Mouse (Mus musculus): ENCODE data around the gene Chst4.
"Not testable (repeated sequence)": the region's sequence is repeated elsewhere in the genome, so short reads cannot be mapped to it uniquely, and the experiment has no call there.

Chst4 gene

GRCm38 (mm10) chr8:110039659-110040058, at the start of gene Chst4:
Gene Chst4, minus strand, starts transcription at chr8:110039740.
- no peak for DNase-seq (ENCODE audit: low spot score in 2 of 2)

GRCm38 (mm10) chr8:110082416-110083105, 43.0 kb upstream of the Chst4 start:
- no peak for DNase-seq (ENCODE audit: low spot score in 2 of 2)

GRCm38 (mm10) chr8:110079282-110080221, 40.0 kb upstream of the Chst4 start, which contains the start of gene Zfp612:
Gene Zfp612, plus strand, starts transcription at chr8:110079746.
- peak; percentile 17 to 35 for DNase-seq (ENCODE audit: low spot score in 2 of 2)

- DNase-seq (ENCODE audit: low spot score in 2 of 2): no peak
These were observed 35.0 kb upstream of the Chst4 start for GRCm38 (mm10) chr8:110074496-110074895.

DNA sequence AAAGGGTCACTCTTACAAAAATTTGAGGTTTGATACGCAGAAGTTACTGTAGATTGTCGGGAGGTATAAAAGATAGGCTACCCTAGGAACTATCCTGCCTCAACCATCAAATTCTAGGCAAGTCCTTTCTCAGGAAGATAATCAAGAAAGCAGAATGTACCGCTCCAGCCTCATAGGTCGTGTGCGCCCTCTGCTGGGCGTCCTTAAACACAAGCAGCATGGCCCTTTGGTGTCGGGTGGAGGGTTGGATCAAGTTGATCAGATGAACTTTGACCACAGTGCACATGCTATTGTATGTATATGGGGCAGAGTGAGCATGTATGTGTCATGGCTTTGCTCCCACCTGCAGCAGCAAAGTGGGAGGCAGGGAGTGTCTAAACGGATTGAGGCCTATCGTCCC, 32.1 kb upstream of the Chst4 start:
- peak in 1 of 2 experiments; percentile 14 for DNase-seq (ENCODE audit: low spot score in 2 of 2)

GRCm38 (mm10) chr8:110069706-110070105, 30.2 kb upstream of the Chst4 start:
- DNase-seq (ENCODE audit: low spot score in 2 of 2): no peak

DNA sequence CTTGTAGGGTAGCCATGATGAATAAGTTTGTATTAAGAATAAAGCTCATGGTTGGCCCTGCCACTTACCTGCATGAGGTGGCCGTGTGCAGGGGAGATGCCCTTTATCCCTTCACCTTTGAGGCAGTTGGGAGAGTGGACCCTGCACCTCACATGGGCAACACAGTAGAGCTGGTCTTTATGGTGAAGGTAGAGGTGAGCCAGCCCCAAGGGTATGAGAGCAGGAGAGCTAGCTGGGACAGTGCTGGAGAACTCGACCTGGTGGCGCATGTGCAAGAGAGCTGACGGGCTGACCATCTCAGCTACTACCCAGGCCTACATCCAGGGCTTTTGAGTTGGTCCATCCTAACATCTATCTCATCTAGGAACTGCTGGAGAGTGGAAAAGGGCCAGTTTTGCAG, 26.1 kb upstream of the Chst4 start:
- no peak for DNase-seq (ENCODE audit: low spot score in 2 of 2)

GRCm38 (mm10) chr8:110064606-110065365, 25.2 kb upstream of the Chst4 start:
- no peak for DNase-seq (ENCODE audit: low spot score in 2 of 2)

DNA sequence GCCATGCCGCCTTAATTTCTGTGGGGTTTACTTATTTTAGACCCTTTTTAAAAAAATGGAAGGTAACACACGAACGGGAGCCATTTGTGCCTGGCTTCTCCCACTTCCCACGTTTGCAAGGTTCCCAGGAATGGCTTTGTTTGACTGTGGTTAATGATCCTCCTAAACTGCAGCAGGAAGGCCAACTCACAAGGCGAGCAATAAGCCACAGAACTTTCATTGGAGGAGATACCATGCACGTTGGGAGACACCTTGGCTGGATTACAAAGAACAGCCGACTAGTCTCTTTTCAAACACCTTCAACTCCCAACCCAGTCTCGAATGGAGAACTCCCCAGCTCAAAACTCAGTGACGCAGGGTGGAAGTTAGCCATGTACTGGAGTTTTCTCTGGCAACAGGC, 24.6 kb upstream of the Chst4 start:
- no peak for DNase-seq (ENCODE audit: low spot score in 2 of 2)

GRCm38 (mm10) chr8:110058207-110058606, 18.7 kb upstream of the Chst4 start:
- DNase-seq (ENCODE audit: low spot score in 2 of 2): no peak

- no peak for DNase-seq (ENCODE audit: low spot score in 2 of 2)
These were observed 11.7 kb upstream of the Chst4 start for GRCm38 (mm10) chr8:110051208-110051607.

DNA sequence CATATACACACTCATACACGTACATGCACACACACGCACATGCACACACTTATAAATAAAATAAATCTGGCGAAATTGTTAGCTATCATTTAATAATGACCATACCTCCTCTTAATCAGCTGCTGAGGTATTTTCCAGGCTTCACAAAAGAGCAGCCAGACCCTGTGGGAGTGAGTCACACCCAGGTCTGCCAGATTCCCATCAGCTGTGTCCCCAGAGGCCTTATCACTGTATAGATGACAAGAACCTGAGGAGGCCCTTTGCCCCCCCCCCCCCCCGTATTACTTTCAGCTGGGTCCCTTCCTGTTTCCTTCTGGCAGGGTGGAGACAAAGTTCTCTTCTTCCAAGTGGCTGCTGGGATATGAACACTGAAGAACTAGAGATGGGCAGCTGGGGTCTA, 969 bp upstream of the Chst4 start:
- no peak for DNase-seq (ENCODE audit: low spot score in 2 of 2)

GRCm38 (mm10) chr8:110039216-110039615, 324 bp downstream of the Chst4 start:
- no peak for DNase-seq (ENCODE audit: low spot score in 2 of 2)

DNA sequence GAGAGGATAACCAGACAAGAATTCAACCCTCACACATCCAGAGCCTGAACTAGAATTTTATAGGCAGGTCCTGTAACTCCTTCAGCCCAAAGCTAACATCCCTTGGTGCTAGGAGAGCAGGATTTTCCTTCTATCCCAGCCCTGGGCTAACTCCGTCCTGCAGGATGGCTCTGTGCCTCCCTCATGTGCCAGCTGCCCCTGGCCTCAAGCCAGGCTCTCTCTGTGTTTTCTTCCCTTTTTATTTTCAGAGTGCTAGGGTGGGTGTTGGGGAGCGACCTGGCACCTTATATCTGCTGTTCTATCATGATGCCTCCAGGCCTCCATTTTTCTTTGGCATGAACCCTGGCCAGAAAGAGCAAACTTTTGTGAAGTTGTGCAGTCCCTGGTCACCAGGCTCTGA, 3.4 kb downstream of the Chst4 start:
- DNase-seq (ENCODE audit: low spot score in 2 of 2): no peak

- DNase-seq (ENCODE audit: low spot score in 2 of 2): no peak
These were observed 5.2 kb downstream of the Chst4 start for GRCm38 (mm10) chr8:110034331-110034730.

DNA sequence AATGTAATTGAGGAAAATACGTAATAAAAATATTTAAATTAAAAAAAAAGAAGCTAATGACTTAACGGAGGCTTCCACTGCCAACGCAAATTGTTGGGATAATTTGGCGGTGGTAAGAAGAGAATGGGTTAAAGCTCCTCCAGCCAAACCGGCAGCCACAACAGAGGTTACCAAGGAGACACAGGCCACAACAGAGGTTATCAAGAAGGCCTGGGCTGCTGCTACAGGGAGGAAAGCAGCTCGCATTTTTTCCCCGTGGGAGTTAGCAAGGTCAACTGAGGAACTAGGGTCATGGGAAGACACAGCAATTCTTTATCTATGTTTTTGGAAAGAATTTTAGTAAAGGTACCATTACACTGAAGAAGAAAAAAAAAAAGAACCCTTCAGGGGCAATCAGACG, 5.8 kb downstream of the Chst4 start:
- DNase-seq (ENCODE audit: low spot score in 2 of 2): not testable (repeated sequence)

DNA sequence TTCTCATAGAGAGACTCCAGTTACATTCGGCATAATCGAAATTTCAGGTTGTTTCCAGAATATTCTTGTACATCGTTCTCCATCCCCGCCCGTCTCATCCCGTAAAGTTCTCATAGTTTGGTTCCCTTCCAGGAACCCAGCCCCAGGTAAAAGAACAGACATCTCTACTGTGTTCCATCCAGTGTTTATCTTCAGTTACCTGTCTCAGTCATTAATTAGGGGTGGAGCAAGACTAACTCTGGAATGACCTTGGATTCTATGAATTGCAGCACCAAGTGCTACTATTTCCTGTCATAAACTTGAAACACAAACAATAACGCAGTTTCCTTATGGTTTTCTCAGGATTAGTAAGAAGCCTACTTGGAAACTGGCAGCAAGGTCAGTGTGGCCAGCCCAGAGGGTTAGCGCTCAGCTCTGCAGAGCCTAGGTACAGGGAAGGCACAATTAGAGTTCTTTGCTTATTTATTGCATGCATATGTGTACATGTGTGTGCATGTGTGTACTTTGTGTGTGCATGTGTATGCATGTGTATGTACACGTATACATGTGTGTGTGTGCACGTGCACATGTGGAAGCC, 16.7 kb downstream of the Chst4 start:
- DNase-seq (ENCODE audit: low spot score in 2 of 2): no peak

- no peak for DNase-seq (ENCODE audit: low spot score in 2 of 2)
These were observed 17.5 kb downstream of the Chst4 start for GRCm38 (mm10) chr8:110022081-110022480.

GRCm38 (mm10) chr8:110010868-110011267, 28.7 kb downstream of the Chst4 start:
- no peak for DNase-seq (ENCODE audit: low spot score in 2 of 2)

- DNase-seq (ENCODE audit: low spot score in 2 of 2): no peak
These were observed 30.5 kb downstream of the Chst4 start for GRCm38 (mm10) chr8:110008995-110009446.

GRCm38 (mm10) chr8:110008228-110008994, 31.1 kb downstream of the Chst4 start:
- no peak for DNase-seq (ENCODE audit: low spot score in 2 of 2)

Data from heart, adult 9 months (tissue).